Mouse (Mus musculus) urinary bladder, postnatal 10 days (tissue): ENCODE data around the gene Mgll.

Experiments
- DNase-seq: peaks from one replicate; pipeline ENCODE4 v3.0.0; 2022; ENCODE audit warnings: low spot score

Mgll gene

DNA sequence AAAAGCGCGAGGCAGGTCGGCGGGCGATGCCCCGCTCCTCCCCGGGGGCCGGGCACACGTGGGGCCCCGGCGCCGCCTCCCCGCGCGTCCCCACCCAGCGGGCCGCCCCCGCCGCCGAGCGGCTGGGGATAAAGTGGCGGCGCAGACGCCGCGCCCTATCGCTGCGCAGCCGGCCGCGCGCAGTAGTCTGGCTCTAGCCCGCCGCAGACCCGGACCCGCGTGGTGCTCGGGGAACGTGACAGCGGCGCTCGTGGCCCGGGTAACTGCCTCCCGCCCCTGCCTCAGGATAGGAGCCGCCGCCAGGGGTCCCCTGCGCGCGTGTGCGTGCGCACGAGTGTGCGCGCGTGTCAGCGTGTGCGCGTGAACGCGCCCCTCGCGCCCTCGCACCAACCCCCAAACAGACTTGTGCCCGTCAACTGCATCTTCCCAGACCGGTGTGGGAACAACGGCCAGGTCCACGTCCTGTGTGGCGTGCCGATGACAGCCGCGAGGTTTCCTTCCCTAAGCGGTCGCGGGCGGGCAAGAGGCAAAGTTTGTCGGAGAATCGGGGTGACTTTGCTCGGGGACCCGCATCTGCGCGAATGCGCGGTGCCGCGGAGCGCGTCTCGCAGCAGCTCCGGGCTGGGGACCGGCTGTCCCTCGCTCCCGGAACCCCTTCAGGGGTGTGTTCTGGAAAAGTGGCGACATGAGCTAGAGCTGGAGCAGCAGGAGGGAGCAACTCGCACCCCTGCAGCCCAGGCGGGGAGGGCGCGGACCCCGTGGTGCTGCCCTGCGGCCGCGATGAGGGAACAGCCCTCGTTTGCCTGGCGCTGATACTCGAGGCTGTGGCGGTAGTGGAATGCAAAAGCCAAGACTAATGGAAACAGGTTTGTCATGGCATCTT lies at the start of gene Mgll:
TSS of gene Mgll (plus strand) at position 100 of the 883 bp plus-strand sequence.
- no peak for DNase-seq

DNA sequence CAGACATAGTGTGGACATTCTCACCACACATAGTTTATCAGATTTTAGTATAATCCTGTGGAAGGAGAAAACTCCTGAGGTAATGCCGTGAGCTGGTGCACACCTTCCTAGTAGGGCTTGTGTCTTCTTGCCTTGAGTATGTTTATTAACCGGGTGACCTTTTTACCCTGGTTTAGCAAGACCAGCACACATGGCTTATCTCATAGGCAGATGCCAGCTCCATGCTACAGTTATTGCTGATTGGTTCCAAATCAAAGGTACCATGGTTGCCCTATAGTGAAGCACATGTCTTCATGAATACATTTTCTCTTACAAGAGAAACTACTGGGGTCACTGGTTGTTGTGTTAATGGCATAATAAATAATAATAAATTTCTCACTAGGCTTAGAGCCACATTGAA lies 48.4 kb upstream of the Mgll start:
- no peak for DNase-seq

DNA sequence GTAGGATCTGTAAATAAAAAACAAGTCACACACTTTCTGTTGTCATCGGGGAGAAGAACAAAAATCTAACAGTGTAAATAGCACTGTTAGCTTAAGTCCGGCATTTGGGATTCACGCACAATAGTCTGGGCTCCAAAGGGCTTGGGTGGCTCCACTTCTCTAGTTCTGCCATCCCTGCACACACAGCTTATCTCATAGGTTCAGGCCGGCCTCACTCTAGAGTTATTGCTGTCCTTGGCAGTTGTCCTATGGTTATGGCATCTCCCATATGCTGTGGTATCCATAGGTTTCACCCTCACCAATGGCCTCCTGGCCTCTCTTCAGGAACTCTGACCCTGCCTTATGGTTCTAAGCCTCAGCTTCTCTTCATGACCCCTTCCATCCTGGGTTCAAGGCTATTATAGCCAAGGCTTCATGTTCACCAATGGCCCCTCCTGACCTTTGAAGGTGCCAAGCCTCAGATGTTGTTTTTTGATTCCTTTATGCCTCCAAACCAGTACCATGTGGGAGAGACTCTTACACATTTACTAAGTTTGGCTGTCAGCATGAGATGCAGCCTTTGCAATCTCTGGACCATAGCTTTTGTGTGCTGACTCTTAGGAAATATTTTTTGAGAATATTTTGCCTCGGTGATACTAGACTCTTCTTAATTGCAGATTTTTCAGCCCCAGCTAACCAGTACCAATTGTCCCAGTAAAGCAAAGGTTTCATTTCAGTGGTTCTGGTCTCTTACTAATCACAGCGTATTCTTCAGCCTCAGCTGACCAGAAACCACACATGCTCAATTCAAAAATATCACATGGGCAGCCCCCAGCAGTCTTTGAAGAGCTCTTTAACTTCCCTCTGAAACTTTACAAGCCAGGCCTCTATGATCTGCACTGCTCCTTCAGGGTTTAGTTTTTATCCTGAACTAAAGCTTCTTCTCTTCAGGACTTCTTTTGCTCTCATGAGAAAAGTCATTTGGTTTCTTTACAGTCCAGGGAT lies 47.2 kb upstream of the Mgll start:
- DNase-seq = no peak

DNA sequence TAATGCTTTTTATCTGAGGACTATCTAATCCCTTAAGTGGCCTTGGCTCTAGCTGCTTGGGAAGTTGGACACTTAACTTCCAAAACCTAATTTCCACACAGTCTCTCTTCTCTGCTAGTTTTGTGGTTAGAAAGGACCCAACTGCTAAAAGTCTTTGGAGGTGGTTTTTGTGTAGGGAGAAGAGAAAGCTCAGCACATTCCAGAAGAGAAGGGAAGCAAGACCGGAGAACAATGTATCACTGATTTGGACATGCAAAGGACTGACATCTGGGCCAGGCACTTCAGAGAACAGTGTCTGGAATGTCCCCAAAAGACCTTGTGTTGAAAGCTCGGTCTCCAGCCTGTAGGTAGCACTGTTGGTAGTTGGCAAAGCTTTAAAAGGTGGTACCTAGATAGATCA lies 46.5 kb upstream of the Mgll start:
- DNase-seq = no peak

DNA sequence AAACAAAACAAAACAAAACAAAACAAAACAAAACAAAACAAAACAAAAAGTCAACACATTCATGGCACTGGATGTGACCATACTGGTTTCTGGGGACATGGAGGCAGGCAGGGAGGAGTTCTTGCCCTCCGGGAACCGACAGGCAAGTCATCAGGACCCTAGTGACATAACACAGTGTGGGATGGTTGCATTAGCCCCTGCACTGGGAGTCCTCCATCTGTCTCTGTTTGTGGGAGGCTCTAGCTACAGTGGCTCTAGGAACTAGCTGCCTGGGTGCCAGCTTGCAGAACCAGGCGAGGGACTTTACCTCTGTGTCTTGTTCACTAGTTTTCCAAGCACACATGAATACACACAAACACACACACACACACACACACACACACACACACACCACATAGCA lies 43.2 kb upstream of the Mgll start:
- DNase-seq = no peak

DNA sequence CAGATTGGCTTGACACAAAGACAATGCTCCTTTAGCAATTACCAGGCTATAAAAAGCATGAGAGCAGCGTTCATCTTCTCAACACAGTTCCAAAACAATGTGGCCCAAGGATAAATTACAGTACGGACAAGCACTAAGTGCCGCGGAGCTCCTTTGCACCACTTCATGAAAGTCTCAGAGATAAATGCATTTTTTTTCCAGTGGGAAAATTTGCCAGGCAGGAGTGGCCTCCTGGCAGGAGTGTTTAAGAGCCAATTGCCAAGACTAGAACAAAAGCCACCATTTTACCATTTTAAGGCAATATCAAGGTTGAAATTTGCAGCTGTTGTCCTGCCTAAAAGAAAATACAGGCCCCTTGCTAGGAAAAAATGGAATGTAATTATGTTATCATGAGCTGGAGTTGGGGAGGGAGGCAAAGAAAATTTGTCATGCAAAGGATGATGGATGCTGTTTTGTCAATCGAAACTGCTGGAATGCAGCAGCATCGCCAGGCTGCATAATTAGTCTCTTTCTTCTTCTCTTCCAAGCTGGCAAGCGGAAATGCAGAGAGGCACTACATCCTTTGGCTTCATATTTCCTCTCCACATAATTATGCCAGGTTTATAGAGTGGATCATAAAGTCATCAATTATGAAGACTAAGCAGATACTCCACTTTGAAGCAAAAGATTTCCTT lies 40.7 kb upstream of the Mgll start:
- DNase-seq = no peak

DNA sequence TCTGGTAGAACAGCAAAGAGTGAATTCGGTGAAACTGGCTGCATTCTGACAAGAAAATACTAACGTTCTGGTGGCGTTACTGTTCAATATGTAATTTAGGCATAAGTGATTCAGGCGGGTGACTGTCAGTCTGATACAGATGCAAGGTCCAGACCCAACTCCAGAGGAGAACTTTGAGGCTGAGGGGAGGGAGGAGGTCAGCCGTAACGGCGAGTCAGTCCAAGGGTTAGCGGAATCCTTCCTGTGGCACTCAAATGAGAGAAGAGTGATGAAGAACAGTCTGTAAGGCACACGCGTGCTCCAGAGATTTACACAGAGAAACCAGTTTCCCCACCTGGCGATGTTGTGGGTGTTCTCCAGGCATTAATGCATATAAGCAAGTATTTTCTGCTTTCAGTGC lies 36.0 kb upstream of the Mgll start:
- no peak for DNase-seq

DNA sequence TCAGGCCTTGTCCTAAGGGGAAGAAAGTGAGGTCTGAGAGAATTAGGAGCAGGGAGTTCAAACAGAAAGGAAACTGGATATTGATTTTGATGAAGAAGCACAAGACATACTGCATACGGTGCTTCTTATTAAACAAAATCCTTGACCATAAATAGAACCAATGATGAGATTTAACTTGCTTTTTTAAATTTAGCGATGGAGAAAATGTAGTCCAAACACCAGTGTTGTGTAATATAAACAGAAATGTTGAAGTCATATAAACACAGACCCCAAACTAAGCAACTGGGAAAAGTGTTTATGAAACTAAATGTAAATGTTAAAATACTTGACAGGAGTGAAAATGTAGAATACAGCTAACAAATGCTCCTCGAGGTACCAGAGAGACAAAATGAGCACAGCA lies 35.5 kb upstream of the Mgll start:
- no peak for DNase-seq

DNA sequence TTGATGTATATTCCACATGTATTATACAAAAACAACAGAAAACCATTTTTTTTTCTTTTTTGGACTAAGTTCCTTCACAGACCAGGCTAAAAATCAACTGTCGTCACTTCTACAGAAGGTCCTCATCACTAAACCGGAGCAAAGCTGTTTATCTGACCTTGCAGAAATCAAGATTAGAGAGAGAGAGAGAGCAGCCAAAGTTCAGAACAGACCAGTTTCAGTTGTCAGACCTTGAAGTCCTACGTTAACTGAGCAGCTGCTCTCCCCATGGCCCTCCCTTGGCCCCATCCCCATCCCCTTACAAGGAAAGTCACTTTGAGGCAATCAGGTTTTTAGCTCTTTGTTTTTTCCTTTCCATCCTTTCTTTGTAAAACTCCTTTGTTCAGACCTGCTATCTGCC lies 34.0 kb upstream of the Mgll start:
- no peak for DNase-seq

DNA sequence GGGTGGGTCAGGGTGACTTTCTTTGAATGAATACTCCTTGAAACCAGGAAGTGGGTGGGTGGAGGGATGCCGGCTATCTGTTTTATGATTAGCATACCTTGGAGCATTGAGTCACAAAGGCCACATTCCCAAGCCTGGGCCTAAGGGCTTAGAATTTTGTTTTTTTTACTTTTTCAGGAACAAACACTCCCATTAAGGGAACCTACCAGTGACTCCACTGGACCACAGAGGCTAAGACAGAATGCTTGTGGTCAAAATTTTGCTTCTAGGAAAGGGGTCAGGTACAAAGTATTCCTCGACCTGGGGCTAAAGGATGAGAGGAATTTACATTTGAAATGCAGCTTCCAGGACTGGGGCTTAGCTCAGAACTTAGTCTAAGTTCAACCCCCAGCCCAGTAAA lies 32.9 kb upstream of the Mgll start:
- no peak for DNase-seq

DNA sequence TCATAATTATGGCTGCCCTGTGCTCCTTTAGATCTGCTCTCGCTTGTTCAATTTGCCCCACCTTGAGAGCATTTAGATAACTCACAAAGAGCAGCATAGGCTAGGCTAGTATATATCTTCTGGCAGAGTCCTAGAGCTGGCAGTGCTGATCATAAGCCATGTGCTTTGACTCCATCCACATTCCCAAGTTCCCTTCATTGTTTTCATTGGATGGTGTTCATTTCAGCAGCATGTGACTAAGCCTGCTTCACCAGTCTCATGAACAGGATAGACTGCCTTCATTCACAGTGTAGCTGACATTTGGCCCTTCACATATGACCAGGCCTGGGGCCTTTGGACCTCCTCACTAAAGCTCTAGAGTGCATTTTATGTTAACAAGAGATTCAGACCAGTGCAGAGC lies 21.3 kb upstream of the Mgll start:
- no peak for DNase-seq

DNA sequence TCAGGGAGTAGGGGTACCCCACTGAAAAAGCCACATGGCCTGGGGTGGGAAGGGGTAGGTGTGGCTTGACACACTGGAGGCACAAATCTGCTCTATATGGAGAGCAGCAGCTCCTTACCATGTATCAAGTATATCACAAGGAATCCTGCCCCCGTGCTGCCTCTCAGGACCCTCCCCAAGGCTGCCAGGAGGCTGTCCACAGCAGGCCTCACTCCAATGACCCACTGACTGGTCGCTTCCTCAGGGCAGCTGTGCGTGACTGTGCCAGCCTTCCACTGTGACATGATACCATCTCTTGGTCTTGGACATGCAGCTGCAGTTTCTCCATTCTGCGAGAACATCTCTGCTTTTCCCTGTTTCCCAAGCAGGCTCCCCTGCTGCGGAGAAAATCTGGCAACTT lies 20.5 kb upstream of the Mgll start:
- DNase-seq = no peak

DNA sequence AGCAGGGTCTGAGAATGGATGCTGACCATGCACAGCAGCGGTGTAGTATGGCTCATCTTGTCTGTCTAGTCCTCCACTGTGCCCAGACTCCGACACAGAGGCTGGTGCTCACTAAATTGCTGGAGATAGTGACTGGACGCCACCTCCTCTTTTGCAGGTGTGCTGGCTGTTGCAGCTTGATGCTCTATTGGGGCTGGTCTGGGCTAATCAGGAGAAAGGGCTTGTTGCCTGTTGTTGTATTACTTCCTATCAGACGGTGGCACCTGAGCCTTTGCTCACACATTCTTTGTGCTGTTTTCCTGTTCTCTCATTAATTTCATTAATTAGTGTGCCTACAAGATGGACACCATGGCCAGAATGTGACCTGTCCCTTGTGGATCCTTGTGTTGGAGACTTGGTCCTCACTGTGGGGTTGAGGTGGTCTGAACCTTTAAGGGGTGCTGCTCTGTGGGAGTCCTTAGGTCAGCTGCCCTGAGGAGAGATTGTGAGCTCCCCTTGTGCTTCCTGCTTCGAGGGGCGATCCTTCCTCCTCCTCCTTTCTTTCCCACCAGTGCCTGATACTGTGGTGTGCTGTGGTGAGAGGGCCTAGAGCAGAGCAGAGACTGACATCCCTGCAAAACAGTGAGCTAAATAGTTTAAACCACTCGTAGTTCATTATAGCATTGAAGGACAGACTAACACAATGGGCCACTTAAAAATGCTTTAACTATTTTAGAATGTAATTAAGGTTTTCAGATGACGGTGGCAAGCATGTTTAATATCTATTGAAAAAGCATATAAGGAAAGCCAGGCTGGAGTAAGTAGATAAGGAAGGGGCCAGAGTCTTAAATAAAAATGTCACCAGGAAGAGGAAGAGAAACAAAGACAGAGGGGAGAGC lies 15.6 kb upstream of the Mgll start:
- DNase-seq = no peak

DNA sequence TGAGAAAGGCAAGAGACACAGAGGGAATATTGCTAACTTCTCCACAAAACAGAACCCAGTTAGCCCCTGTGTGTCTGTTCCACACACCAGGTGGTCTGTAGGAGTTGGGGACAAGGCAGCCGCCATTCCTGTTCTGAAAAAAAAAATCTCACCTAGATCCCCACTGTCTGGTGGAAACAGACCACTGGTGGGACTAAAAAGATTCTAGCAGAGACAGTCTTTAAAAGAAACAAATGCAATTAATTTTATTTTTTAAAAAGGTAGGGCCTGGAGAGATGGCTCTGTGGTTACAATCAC lies 15.0 kb upstream of the Mgll start:
- no peak for DNase-seq

DNA sequence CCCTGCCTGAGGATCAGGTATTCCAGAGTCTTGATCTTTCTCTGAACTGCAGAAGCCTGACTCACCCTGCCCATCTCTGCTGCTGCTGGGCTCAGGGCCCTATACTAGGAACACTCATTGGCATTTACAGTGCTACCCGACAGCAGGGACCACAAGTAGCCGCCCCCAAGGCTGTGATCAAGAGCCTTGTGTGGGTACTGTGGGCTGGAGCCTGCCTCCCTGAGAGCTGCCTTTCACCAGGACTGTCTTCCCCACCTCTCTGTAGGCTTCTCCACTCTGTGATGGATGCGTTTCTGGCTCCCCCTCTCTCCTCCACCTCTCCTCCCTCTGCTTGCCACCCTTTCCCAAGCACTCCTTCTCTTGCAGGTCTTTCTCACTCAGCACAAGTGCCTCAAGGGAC lies 12.9 kb upstream of the Mgll start:
- no peak for DNase-seq

DNA sequence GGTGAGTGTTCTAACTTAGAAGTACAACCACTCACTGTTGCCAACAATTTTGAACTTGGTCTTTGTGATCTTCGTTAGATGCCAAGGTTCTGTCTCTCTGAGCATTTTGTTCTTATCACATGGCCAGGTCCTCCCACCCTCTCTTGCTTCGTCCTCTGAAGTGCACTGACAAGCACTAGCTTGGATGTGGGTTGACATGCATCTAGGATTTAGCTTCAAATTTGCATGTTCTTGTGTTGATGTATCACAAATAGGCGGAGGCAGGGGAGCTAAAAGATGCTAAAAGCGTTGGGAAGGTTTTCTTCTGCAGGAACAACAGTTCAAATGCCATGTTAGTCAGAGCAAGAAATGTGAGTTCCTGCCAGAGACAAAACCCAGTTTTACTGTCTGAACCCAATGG lies 12.1 kb upstream of the Mgll start:
- no peak for DNase-seq

DNA sequence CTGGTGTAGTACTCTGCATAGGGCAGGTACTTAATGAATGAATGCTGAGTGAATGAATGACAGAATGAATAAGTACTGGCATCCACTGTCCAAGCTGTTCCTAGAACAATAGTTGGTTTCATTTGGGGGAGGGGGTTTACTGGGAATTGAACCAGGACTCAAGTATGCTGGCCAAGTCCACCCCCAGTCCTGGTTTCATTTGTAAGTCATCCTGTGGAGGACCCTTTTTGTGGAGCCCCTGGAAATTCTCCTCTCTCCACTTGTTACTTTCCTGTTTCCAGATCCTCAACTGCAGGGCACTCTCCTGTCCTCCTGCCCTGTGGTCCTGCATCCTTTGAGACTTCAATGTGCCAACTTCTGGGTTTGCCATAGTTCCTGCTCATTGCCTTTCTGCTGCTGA lies 10.9 kb upstream of the Mgll start:
- DNase-seq = no peak

DNA sequence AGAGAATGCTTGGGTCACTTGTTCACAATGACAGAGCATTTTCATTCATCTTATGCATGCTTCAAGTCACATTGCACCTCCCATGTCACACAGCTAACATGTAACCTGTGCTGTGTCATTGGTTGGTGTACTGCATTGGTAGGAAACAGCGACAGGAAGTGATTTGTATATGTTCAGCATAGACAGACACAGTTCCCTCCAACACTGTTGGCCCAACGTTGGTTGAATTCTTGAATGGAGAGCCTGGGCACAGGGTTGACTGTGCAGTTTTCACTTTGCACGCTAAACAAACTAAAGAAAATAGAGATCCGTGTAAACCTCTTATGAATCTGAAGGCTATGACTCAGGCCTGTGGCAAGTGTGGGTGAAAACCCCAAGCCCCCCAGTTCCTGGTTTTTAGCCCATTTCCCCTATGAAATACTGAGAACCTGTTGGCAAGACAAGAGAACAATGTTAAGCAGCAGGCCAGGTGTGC lies 10.0 kb upstream of the Mgll start:
- no peak for DNase-seq

DNA sequence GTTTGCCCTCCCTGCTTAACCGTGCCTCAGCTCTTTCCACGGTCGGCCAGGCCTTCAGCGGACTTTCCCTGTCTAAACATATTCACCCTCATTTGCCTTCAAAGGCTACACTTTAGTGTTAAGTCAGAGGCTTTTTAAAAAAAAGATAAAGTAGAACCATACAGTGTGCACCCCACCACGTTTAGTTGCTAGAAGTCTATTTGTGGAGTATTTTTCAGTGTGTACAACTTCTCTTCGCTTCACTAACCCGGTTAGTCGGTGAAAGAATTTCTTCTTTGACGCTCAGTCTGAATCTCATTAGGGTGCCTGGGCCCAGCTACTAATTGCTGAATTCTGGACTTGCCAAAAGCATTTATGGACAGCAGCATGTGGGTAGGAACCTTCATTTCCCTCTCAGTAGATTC lies 8.8 kb upstream of the Mgll start:
- DNase-seq = no peak

DNA sequence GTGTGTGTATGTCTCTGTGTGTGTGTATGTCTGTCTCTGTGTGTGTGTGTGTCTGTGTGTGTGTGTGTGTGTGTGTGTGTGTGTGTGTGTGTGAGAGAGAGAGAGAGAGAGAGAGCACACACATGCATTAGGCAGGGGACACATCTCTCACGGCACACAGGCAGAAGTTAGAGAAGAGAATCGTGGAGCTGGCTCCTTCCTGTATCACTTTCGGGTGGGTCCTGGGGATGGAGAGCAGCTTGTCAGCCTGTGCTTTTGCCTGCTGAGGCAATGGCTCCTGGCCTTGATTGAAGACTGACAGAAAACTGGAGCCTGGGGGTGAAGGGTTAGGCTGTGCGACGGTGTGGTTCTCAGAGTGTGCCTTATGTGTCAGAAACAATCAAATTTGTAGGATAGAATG lies 8.2 kb upstream of the Mgll start:
- no peak for DNase-seq

DNA sequence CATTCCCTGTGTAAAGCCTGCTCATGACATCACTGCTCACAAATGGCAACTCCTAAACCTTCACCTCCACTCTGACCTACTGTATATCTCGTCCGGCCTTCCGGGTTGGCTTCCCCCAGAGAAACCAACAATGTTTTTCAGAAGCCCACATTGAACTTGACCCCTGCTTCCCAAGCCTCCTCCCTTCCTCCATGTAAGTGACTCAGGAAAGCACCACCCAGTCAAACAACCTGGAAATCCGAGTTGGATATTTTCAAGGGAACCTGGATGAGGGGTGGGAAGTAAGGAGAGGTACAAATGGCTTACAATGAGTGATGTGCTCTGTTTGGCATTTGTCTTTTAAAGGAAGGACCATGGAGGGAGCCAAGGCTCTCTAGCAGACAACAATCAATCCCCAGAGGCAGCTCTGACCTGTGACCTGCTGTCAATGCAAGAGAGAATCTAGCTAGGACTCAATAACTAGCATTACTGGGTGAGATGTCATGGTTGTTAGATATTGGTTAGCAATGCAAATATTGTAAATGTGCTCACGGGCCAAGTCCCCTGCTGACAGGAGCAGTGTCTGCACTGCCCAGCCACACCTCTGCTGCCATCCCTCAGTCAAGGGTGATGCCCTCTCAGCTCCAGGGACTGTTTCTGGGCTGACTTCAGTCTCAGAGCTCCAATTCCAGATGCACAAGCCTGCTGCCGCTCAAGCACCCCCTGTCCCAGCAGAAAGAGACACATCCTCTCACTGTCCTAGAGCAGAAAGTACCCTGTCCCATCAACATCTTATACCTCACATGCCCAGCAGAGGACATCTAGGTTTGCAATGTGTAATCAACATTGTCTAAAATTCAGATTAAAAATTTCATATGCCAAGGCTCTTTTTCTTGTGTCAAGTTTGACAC lies 6.8 kb upstream of the Mgll start:
- no peak for DNase-seq
